ENCODE assay signal across 23 mouse cellular contexts in the genomic region with DNA sequence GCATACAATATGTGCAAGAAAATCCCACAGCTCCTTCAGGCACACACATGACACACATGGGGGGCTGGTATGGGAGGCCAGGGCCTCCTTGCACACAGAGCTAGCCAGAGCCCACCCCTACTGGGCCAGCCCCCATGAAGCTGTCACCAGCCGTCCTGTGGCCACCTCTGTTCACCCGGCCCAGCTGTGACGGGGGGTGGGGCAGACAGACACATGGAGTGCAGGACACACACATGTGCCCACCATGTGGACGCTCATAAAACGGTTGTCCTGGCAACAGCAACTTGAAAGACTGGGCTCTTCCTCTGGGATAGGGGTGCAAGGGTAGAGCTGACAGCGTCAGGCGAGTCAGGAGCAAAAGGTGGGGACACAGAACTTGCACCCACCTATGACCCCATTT. TPM values are rescaled to one million over a fixed set of nuclear protein-coding genes. Genes with fewer than 3 reads are reported as not detected.
DNase-seq lines count a peak whose midpoint lies in the region; ATAC-seq lines count a peak whose summit lies in the region.
"Had no signal": no experiment of that assay in that cellular context is flagged by ENCODE, and none has a peak within 500 bp of the region (broad histone marks: within the 10 kb centered on the region; RNA-seq: fewer than 3 reads in every experiment).

No protein-coding gene starts in this region.

- no peak overlapping the region for H3K4me3 ChIP-seq in midbrain, embryonic 12.5 days
- H3K4me3 ChIP-seq in midbrain, embryonic 11.5 days (ENCODE audit: low read depth, low read length) = no peak overlapping the region
- peak overlapping the region; percentile 16 for H3K4me3 ChIP-seq in limb, embryonic 10.5 days
- H3K4me3 ChIP-seq: forebrain, embryonic 10.5 days; layer of hippocampus, adult 2 months; liver, embryonic 15.5 days; lung, embryonic 15.5 days; neural tube, embryonic 12.5 days had no signal

- no peak for ATAC-seq in midbrain, embryonic 12.5 days (ENCODE audit: low FRiP score, low read depth)
- no peak for ATAC-seq in midbrain, embryonic 11.5 days (ENCODE audit: low FRiP score)
- ATAC-seq in CD4-positive, CD25-positive, alpha-beta regulatory T cell, adult 4 months = no peak
- no peak for ATAC-seq in megakaryocyte progenitor cell, adult 5-6 weeks (replicated peaks; ENCODE audit: poor library complexity)
- ATAC-seq: hindbrain, postnatal 0 days; intestine, embryonic 16.5 days had no signal

- H3K36me3 ChIP-seq in midbrain, embryonic 12.5 days = no peaks in the 10 kb centered on the region
- no peaks in the 10 kb centered on the region for H3K36me3 ChIP-seq in midbrain, embryonic 11.5 days (ENCODE audit: control insufficient read depth, insufficient read depth, low read length)
- H3K36me3 ChIP-seq in limb, embryonic 10.5 days = no peaks in the 10 kb centered on the region
- H3K36me3 ChIP-seq: forebrain, embryonic 10.5 days; liver, embryonic 15.5 days; lung, embryonic 15.5 days; neural tube, embryonic 12.5 days had no signal

- peaks cover 72% of the 10 kb centered on the region for H3K27me3 ChIP-seq in midbrain, embryonic 12.5 days
- H3K27me3 ChIP-seq in midbrain, embryonic 11.5 days (ENCODE audit: control insufficient read depth, insufficient read depth, low read length) = peaks cover 35% of the 10 kb centered on the region
- H3K27me3 ChIP-seq in limb, embryonic 10.5 days (ENCODE audit: low read depth, poor library complexity, severe bottlenecking) = peaks cover 40% of the 10 kb centered on the region

- 57% methylated on average over 7 of the region's 7 CpGs for WGBS in midbrain, embryonic 12.5 days
- 61% methylated on average over 7 of the region's 7 CpGs for WGBS in midbrain, embryonic 11.5 days
- 29% methylated on average over 7 of the region's 7 CpGs for WGBS in limb, embryonic 10.5 days

- H3K27ac ChIP-seq in midbrain, embryonic 12.5 days (replicated peaks) = no peak overlapping the region
- no peak overlapping the region for H3K27ac ChIP-seq in midbrain, embryonic 11.5 days (ENCODE audit: low read depth, low read length)
- peak overlapping the region; percentile 43 for H3K27ac ChIP-seq in limb, embryonic 10.5 days
- H3K27ac ChIP-seq: forebrain, embryonic 10.5 days; hindbrain, postnatal 0 days; layer of hippocampus, adult 2 months; lung, embryonic 15.5 days; macrophage; neural tube, embryonic 12.5 days had no signal

- H3K4me1 ChIP-seq in midbrain, embryonic 12.5 days = peaks cover 35% of the 10 kb centered on the region
- peaks cover 28% of the 10 kb centered on the region for H3K4me1 ChIP-seq in midbrain, embryonic 11.5 days (ENCODE audit: control insufficient read depth, insufficient read depth, low read length)
- H3K4me1 ChIP-seq in limb, embryonic 10.5 days = peaks cover 86% of the 10 kb centered on the region

- H3K9ac ChIP-seq in midbrain, embryonic 12.5 days (replicated peaks) = peak overlapping the region; percentile 2; the same call in 1 of the 2 replicates
- no peak overlapping the region for H3K9ac ChIP-seq in midbrain, embryonic 11.5 days (ENCODE audit: low read length)
- H3K9ac ChIP-seq: liver, embryonic 15.5 days; lung, embryonic 15.5 days; neural tube, embryonic 12.5 days had no signal

- peak; percentile 44 for DNase-seq in embryo, embryonic 10 days (ENCODE audit: low spot score)
- no peak for DNase-seq in embryo, embryonic 9.5 days (ENCODE audit: extremely low spot score)
- DNase-seq in midbrain, embryonic 11.5 days (ENCODE audit: low spot score, missing footprints) = no peak
- peak; percentile 87 for DNase-seq in limb, embryonic 10.5 days (ENCODE audit: low spot score)
- DNase-seq: adrenal gland, adult 8-10 months; cerebellum, postnatal 10 days; gastrocnemius, postnatal 36 days; kidney, adult 9 months; kidney, postnatal 14 days; liver; midbrain, embryonic 14.5 days had no signal

- H3K9me3 ChIP-seq in midbrain, embryonic 12.5 days = no peaks in the 10 kb centered on the region
- no peaks in the 10 kb centered on the region for H3K9me3 ChIP-seq in midbrain, embryonic 11.5 days (ENCODE audit: control insufficient read depth, low read length)
- H3K9me3 ChIP-seq in limb, embryonic 10.5 days (replicated peaks) = no peaks in the 10 kb centered on the region
- H3K9me3 ChIP-seq: forebrain, embryonic 10.5 days; liver, embryonic 15.5 days; lung, embryonic 15.5 days; neural tube, embryonic 12.5 days had no signal

- H3K4me2 ChIP-seq in midbrain, embryonic 12.5 days (replicated peaks) = no peak overlapping the region
- H3K4me2 ChIP-seq in midbrain, embryonic 11.5 days = no peak overlapping the region
- H3K4me2 ChIP-seq: liver, embryonic 15.5 days; lung, embryonic 15.5 days; neural tube, embryonic 12.5 days had no signal

RNA-seq across cellular contexts. Expression of a gene that starts 1.9 kb away (rescaled TPM):
- polyA plus RNA-seq in midbrain, embryonic 12.5 days (2016; fragmentation: Nextera tagmentation; extraction: Ambion mirVana) = 6.7 and 8.8 TPM in 2 replicates
- 7.4 and 9.1 TPM in 2 replicates for polyA plus RNA-seq in midbrain, embryonic 11.5 days (2014; fragmentation: Nextera tagmentation; extraction: Ambion mirVana)
- polyA plus RNA-seq in limb, embryonic 10.5 days (2016; fragmentation: Nextera tagmentation; extraction: Ambion mirVana) = 10.8 and 12.7 TPM in 2 replicates
- not detected for polyA plus RNA-seq in CD4-positive, CD25-positive, alpha-beta regulatory T cell, adult 4 months (2017; shearing (Covaris generic))
- total RNA-seq in megakaryocyte progenitor cell, adult 5-6 weeks (2015) = not detected in 2 replicates
- not detected in 2 replicates for total RNA-seq in megakaryocyte progenitor cell, adult 5-6 weeks (2017)
- total RNA-seq: hematopoietic stem cell, adult 5-6 weeks had no signal
- polyA plus RNA-seq: macrophage had no signal

RNA-seq across cellular contexts. Expression of a gene that starts 5.3 kb away (rescaled TPM):
- polyA plus RNA-seq in midbrain, embryonic 12.5 days (2016; fragmentation: Nextera tagmentation; extraction: Ambion mirVana) = 48.7 and 53.9 TPM in 2 replicates
- 31.5 and 34.6 TPM in 2 replicates for polyA plus RNA-seq in midbrain, embryonic 11.5 days (2014; fragmentation: Nextera tagmentation; extraction: Ambion mirVana)
- 46.0 and 50.3 TPM in 2 replicates for polyA plus RNA-seq in limb, embryonic 10.5 days (2016; fragmentation: Nextera tagmentation; extraction: Ambion mirVana)
- polyA plus RNA-seq in CD4-positive, CD25-positive, alpha-beta regulatory T cell, adult 4 months (2017; shearing (Covaris generic)) = 10 to 100 TPM; 30.3 to 41.2 TPM
- total RNA-seq in megakaryocyte progenitor cell, adult 5-6 weeks (2015) = 11.2 and 11.7 TPM in 2 replicates
- 19.2 and 20.4 TPM in 2 replicates for total RNA-seq in megakaryocyte progenitor cell, adult 5-6 weeks (2017)

RNA-seq across cellular contexts. Expression of a gene that starts 10.8 kb away (rescaled TPM):
- 2.0 TPM in 2 replicates for polyA plus RNA-seq in midbrain, embryonic 12.5 days (2016; fragmentation: Nextera tagmentation; extraction: Ambion mirVana)
- 0.54 and 1.0 TPM in 2 replicates for polyA plus RNA-seq in midbrain, embryonic 11.5 days (2014; fragmentation: Nextera tagmentation; extraction: Ambion mirVana)
- 1.5 and 2.2 TPM in 2 replicates for polyA plus RNA-seq in limb, embryonic 10.5 days (2016; fragmentation: Nextera tagmentation; extraction: Ambion mirVana)
- 1 to 10 TPM in 1 of 2 experiments, under 1 TPM in 1; 0.24 to 1.1 TPM for polyA plus RNA-seq in CD4-positive, CD25-positive, alpha-beta regulatory T cell, adult 4 months (2017; shearing (Covaris generic))
- total RNA-seq in megakaryocyte progenitor cell, adult 5-6 weeks (2015) = 2.0 and 3.2 TPM in 2 replicates
- total RNA-seq in megakaryocyte progenitor cell, adult 5-6 weeks (2017) = 0.92 and 1.6 TPM in 2 replicates
- total RNA-seq: hematopoietic stem cell, adult 5-6 weeks had no signal
- polyA plus RNA-seq: macrophage had no signal

RNA-seq across cellular contexts. Expression of a gene that starts 41.4 kb away (rescaled TPM):
- 15.4 and 18.2 TPM in 2 replicates for polyA plus RNA-seq in midbrain, embryonic 12.5 days (2016; fragmentation: Nextera tagmentation; extraction: Ambion mirVana)
- 13.1 and 15.0 TPM in 2 replicates for polyA plus RNA-seq in midbrain, embryonic 11.5 days (2014; fragmentation: Nextera tagmentation; extraction: Ambion mirVana)
- 12.8 and 15.5 TPM in 2 replicates for polyA plus RNA-seq in limb, embryonic 10.5 days (2016; fragmentation: Nextera tagmentation; extraction: Ambion mirVana)
- polyA plus RNA-seq in CD4-positive, CD25-positive, alpha-beta regulatory T cell, adult 4 months (2017; shearing (Covaris generic)) = 1 to 10 TPM; 5.8 to 8.2 TPM
- total RNA-seq in megakaryocyte progenitor cell, adult 5-6 weeks (2015) = 8.5 and 12.5 TPM in 2 replicates
- 4.2 and 6.5 TPM in 2 replicates for total RNA-seq in megakaryocyte progenitor cell, adult 5-6 weeks (2017)

RNA-seq across cellular contexts. Expression of a gene that starts 41.7 kb away (rescaled TPM):
- 325 and 338 TPM in 2 replicates for polyA plus RNA-seq in midbrain, embryonic 12.5 days (2016; fragmentation: Nextera tagmentation; extraction: Ambion mirVana)
- polyA plus RNA-seq in midbrain, embryonic 11.5 days (2014; fragmentation: Nextera tagmentation; extraction: Ambion mirVana) = 323 and 337 TPM in 2 replicates
- polyA plus RNA-seq in limb, embryonic 10.5 days (2016; fragmentation: Nextera tagmentation; extraction: Ambion mirVana) = 425 and 437 TPM in 2 replicates
- polyA plus RNA-seq in CD4-positive, CD25-positive, alpha-beta regulatory T cell, adult 4 months (2017; shearing (Covaris generic)) = 100 to 1,000 TPM; 225 to 227 TPM
- 102 and 151 TPM in 2 replicates for total RNA-seq in megakaryocyte progenitor cell, adult 5-6 weeks (2015)
- 92.1 and 131 TPM in 2 replicates for total RNA-seq in megakaryocyte progenitor cell, adult 5-6 weeks (2017)

Comparison
In these comparisons a context has a peak if more than half of its experiments do, and no peak if none do; other contexts are left out.
1. DNase-seq: peak in embryo, embryonic 10 days (single experiment) and limb, embryonic 10.5 days (single experiment); none in embryo, embryonic 9.5 days (single experiment) and midbrain, embryonic 11.5 days (single experiment).